Mouse (Mus musculus): ENCODE measurements at regions not wholly inside any gene's neighbourhood (a gene's known extent, or its start where the extent isn't known, plus 50 kb on each side); places are given as distances from the start of the nearest gene placed in this dataset.

GRCm38 (mm10) chr11:117538732-117539131 lies 54.6 kb downstream of the Gm11733 start:
- DNase-seq (ENCODE audit: low spot score in 2 of 2) = no peak

- no peak for DNase-seq (ENCODE audit: low spot score in 2 of 2)
Observed at GRCm38 (mm10) chr11:117540609-117541008, 56.4 kb downstream of the Gm11733 start.

GRCm38 (mm10) chr11:117541205-117541884 lies 57.2 kb downstream of the Gm11733 start:
- DNase-seq (ENCODE audit: low spot score in 2 of 2) = peak in 1 of 2 experiments; percentile 48

- no peak for DNase-seq (ENCODE audit: low spot score in 2 of 2)
Observed at GRCm38 (mm10) chr11:117543191-117543590, 59.0 kb downstream of the Gm11733 start.

GRCm38 (mm10) chr11:117544507-117544906 lies 60.3 kb downstream of the Gm11733 start:
- DNase-seq (ENCODE audit: low spot score in 2 of 2) = no peak

GRCm38 (mm10) chr11:117544926-117545325 lies 60.8 kb downstream of the Gm11733 start:
- DNase-seq (ENCODE audit: low spot score in 2 of 2) = no peak

GRCm38 (mm10) chr11:117551926-117552325 lies 67.8 kb downstream of the Gm11733 start:
- DNase-seq (ENCODE audit: low spot score in 2 of 2) = peak in 1 of 2 experiments; percentile 55

GRCm38 (mm10) chr11:117552430-117552969 lies 68.3 kb downstream of the Gm11733 start:
- DNase-seq (ENCODE audit: low spot score in 2 of 2) = no peak

- no peak for DNase-seq (ENCODE audit: low spot score in 2 of 2)
Observed at GRCm38 (mm10) chr11:117554111-117554510, 69.9 kb downstream of the Gm11733 start.

- no peak for DNase-seq (ENCODE audit: low spot score in 2 of 2)
Observed at GRCm38 (mm10) chr11:117557474-117558381, 73.6 kb downstream of the Gm11733 start.

- peak in 1 of 2 experiments; percentile 35 for DNase-seq (ENCODE audit: low spot score in 2 of 2)
Observed at GRCm38 (mm10) chr11:117559839-117560238, 75.7 kb downstream of the Gm11733 start.

GRCm38 (mm10) chr11:117567961-117568605 lies 83.9 kb downstream of the Gm11733 start:
- DNase-seq (ENCODE audit: low spot score in 2 of 2) = no peak

- no peak for DNase-seq (ENCODE audit: low spot score in 2 of 2)
Observed at GRCm38 (mm10) chr11:117568606-117568991, 84.4 kb downstream of the Gm11733 start.

GRCm38 (mm10) chr11:117569566-117570101 lies 84.5 kb upstream of the Tnrc6c start:
- DNase-seq (ENCODE audit: low spot score in 2 of 2) = no peak

GRCm38 (mm10) chr11:117571858-117572257 lies 82.2 kb upstream of the Tnrc6c start:
- no peak for DNase-seq (ENCODE audit: low spot score in 2 of 2)

GRCm38 (mm10) chr11:117574721-117575120 lies 79.4 kb upstream of the Tnrc6c start:
- DNase-seq (ENCODE audit: low spot score in 2 of 2) = no peak

- no peak for DNase-seq (ENCODE audit: low spot score in 2 of 2)
Observed at GRCm38 (mm10) chr11:117579121-117579520, 75.0 kb upstream of the Tnrc6c start.

- no peak for DNase-seq (ENCODE audit: low spot score in 2 of 2)
Observed at GRCm38 (mm10) chr11:117579720-117580119, 74.4 kb upstream of the Tnrc6c start.

- no peak for DNase-seq (ENCODE audit: low spot score in 2 of 2)
Observed at GRCm38 (mm10) chr11:117583478-117583877, 70.6 kb upstream of the Tnrc6c start.

- no peak for DNase-seq (ENCODE audit: low spot score in 2 of 2)
Observed at GRCm38 (mm10) chr11:117585556-117585955, 68.5 kb upstream of the Tnrc6c start.

- DNase-seq (ENCODE audit: low spot score in 2 of 2) = no peak
Observed at GRCm38 (mm10) chr11:117586063-117586462, 68.0 kb upstream of the Tnrc6c start.
